Mouse (Mus musculus) liver, adult 2 months (tissue): ENCODE data around the gene Fndc3b.

ENCODE experiments used
- CTCF ChIP-seq: fragments of 200-500 bp; IDR thresholded peaks from 2 replicates; pipeline ENCODE4 v1.5.1; 2011; ENCODE audit warnings: low read depth, low read length, control low read depth
- POLR2A ChIP-seq: fragments of 200-500 bp; IDR thresholded peaks from 2 replicates; pipeline ENCODE4 v1.6.1; 2011; ENCODE audit warnings: low read length, control low read depth; ENCODE audit not compliant: insufficient read depth; ENCODE audit errors: extremely low read depth

DNA sequence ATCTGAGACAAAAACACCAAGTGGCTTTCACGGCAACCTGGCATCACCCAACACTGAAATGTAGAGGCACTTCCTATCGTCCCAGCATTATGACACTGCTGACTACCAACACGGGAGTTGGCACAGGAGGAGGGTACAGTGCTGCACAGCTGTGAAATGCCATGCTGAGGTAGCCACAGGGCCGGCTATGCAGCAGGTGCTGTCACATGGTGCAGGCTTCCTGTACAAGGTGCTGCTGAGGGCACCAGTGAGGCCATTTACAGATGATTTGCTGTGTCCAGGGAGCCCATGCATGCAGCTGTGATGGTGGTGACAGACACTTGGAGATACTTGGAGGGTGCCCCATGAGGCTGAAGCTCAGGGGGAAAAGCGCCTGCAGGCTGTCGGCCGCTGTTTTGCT is 249.2 kb downstream of the Fndc3b start:
- TF ChIP-seq CTCF (no peak), POLR2A (no peak)
